Mouse (Mus musculus): ENCODE measurements around the gene Slc35c1. TPM values are rescaled to one million over a fixed set of nuclear protein-coding genes. Genes with fewer than 3 reads are reported as not detected.
A peak's percentile ranks its signal among the peaks of the same experiment; 100 is the strongest.

Gene Slc35c1
- polyA plus RNA-seq, 1 experiment: 29.6 TPM

GRCm38 (mm10) chr2:92444376-92444775 lies 16.0 kb downstream of the Slc35c1 start:
- Histone ChIP-seq H3K4me3 (ENCODE audit: insufficient read depth, low read depth, low read length) (no peak overlapping the region), H3K36me3 (ENCODE audit: control insufficient read depth, insufficient read depth, low read length) (no peaks in the 10 kb centered on the region), H3K27ac (ENCODE audit: insufficient read depth, low read depth, low read length) (no peak overlapping the region), H3K4me1 (ENCODE audit: control insufficient read depth, insufficient read depth, low read length) (no peaks in the 10 kb centered on the region), H3K27me3 (replicated peaks; ENCODE audit: control insufficient read depth, insufficient read depth, low read length) (no peaks in the 10 kb centered on the region)
- DNase-seq: no peak
- WGBS: 64% methylated on average over 4 of the region's 4 CpGs
- TF ChIP-seq POLR2A (IDR thresholded peaks at IDR 0.05; ENCODE audit: low read depth, low read length) (no peak), CTCF (conservative IDR thresholded peaks at IDR 0.05; ENCODE audit: insufficient read depth, insufficient read length, low read depth, low read length) (no peak)

- no peak overlapping the region for H3K4me3 ChIP-seq (ENCODE audit: insufficient read depth, low read depth, low read length)
- no peak for DNase-seq
- no peak for TF ChIP-seq POLR2A (IDR thresholded peaks at IDR 0.05; ENCODE audit: low read depth, low read length)
- TF ChIP-seq CTCF (conservative IDR thresholded peaks at IDR 0.05; ENCODE audit: insufficient read depth, insufficient read length, low read depth, low read length): no peak
- no peaks in the 10 kb centered on the region for H3K27me3 ChIP-seq (replicated peaks; ENCODE audit: control insufficient read depth, insufficient read depth, low read length)
- no peaks in the 10 kb centered on the region for H3K4me1 ChIP-seq (ENCODE audit: control insufficient read depth, insufficient read depth, low read length)
- WGBS: 85% methylated on average over 4 of the region's 4 CpGs
- H3K36me3 ChIP-seq (ENCODE audit: control insufficient read depth, insufficient read depth, low read length): no peaks in the 10 kb centered on the region
- no peak overlapping the region for H3K27ac ChIP-seq (ENCODE audit: insufficient read depth, low read depth, low read length)
Observed at GRCm38 (mm10) chr2:92443313-92443712, 17.0 kb downstream of the Slc35c1 start.

GRCm38 (mm10) chr2:92442419-92443001 lies 17.8 kb downstream of the Slc35c1 start:
- no peak overlapping the region for H3K27ac ChIP-seq (ENCODE audit: insufficient read depth, low read depth, low read length)
- no peak overlapping the region for H3K4me3 ChIP-seq (ENCODE audit: insufficient read depth, low read depth, low read length)
- peaks cover 4% of the 10 kb centered on the region; the same call in 1 of the 2 replicates for H3K4me1 ChIP-seq (ENCODE audit: control insufficient read depth, insufficient read depth, low read length)
- WGBS: 72% methylated on average over 12 of the region's 12 CpGs
- DNase-seq: no peak
- H3K36me3 ChIP-seq (ENCODE audit: control insufficient read depth, insufficient read depth, low read length): no peaks in the 10 kb centered on the region
- no peaks in the 10 kb centered on the region for H3K27me3 ChIP-seq (replicated peaks; ENCODE audit: control insufficient read depth, insufficient read depth, low read length)
- no peak for TF ChIP-seq POLR2A (IDR thresholded peaks at IDR 0.05; ENCODE audit: low read depth, low read length)
- TF ChIP-seq CTCF (conservative IDR thresholded peaks at IDR 0.05; ENCODE audit: insufficient read depth, insufficient read length, low read depth, low read length): no peak

- TF ChIP-seq CTCF (conservative IDR thresholded peaks at IDR 0.05; ENCODE audit: insufficient read depth, insufficient read length, low read depth, low read length) (no peak), POLR2A (IDR thresholded peaks at IDR 0.05; ENCODE audit: low read depth, low read length) (no peak)
- Histone ChIP-seq H3K4me1 (ENCODE audit: control insufficient read depth, insufficient read depth, low read length) (peaks cover 7% of the 10 kb centered on the region; the same call in 1 of the 2 replicates), H3K27me3 (replicated peaks; ENCODE audit: control insufficient read depth, insufficient read depth, low read length) (no peaks in the 10 kb centered on the region), H3K36me3 (ENCODE audit: control insufficient read depth, insufficient read depth, low read length) (no peaks in the 10 kb centered on the region), H3K4me3 (ENCODE audit: insufficient read depth, low read depth, low read length) (no peak overlapping the region), H3K27ac (ENCODE audit: insufficient read depth, low read depth, low read length) (no peak overlapping the region)
- 54% methylated on average over 6 of the region's 6 CpGs for WGBS
- DNase-seq: no peak
Observed at GRCm38 (mm10) chr2:92440432-92440831, 19.9 kb downstream of the Slc35c1 start.

- no peak for DNase-seq
- no peak for TF ChIP-seq POLR2A (IDR thresholded peaks at IDR 0.05; ENCODE audit: low read depth, low read length)
- TF ChIP-seq CTCF (conservative IDR thresholded peaks at IDR 0.05; ENCODE audit: insufficient read depth, insufficient read length, low read depth, low read length): no peak
- no peak overlapping the region for H3K4me3 ChIP-seq (ENCODE audit: insufficient read depth, low read depth, low read length)
- no peaks in the 10 kb centered on the region for H3K27me3 ChIP-seq (replicated peaks; ENCODE audit: control insufficient read depth, insufficient read depth, low read length)
- H3K36me3 ChIP-seq (ENCODE audit: control insufficient read depth, insufficient read depth, low read length): no peaks in the 10 kb centered on the region
- no peak overlapping the region for H3K27ac ChIP-seq (ENCODE audit: insufficient read depth, low read depth, low read length)
- peaks cover 12% of the 10 kb centered on the region; the same call in 1 of the 2 replicates for H3K4me1 ChIP-seq (ENCODE audit: control insufficient read depth, insufficient read depth, low read length)
- WGBS: 71% methylated on average over 3 of the region's 3 CpGs
Observed at GRCm38 (mm10) chr2:92438567-92438966, 21.8 kb downstream of the Slc35c1 start.

GRCm38 (mm10) chr2:92437875-92438274 lies 22.5 kb downstream of the Slc35c1 start:
- WGBS: 1% methylated on average over 5 of the region's 5 CpGs
- no peak overlapping the region; the same call in 1 of the 2 replicates for H3K4me3 ChIP-seq (ENCODE audit: insufficient read depth, low read depth, low read length)
- DNase-seq: peak; percentile 90
- H3K27me3 ChIP-seq (replicated peaks; ENCODE audit: control insufficient read depth, insufficient read depth, low read length): no peaks in the 10 kb centered on the region
- H3K36me3 ChIP-seq (ENCODE audit: control insufficient read depth, insufficient read depth, low read length): no peaks in the 10 kb centered on the region
- no peak for TF ChIP-seq POLR2A (IDR thresholded peaks at IDR 0.05; ENCODE audit: low read depth, low read length)
- TF ChIP-seq CTCF (conservative IDR thresholded peaks at IDR 0.05; ENCODE audit: insufficient read depth, insufficient read length, low read depth, low read length): peak; percentile 87
- H3K27ac ChIP-seq (ENCODE audit: insufficient read depth, low read depth, low read length): peak overlapping the region; percentile 16; the same call in 1 of the 2 replicates
- peaks cover 15% of the 10 kb centered on the region for H3K4me1 ChIP-seq (ENCODE audit: control insufficient read depth, insufficient read depth, low read length)

GRCm38 (mm10) chr2:92437366-92437765 lies 23.0 kb downstream of the Slc35c1 start:
- no peaks in the 10 kb centered on the region for H3K36me3 ChIP-seq (ENCODE audit: control insufficient read depth, insufficient read depth, low read length)
- no peak overlapping the region for H3K4me3 ChIP-seq (ENCODE audit: insufficient read depth, low read depth, low read length)
- no peaks in the 10 kb centered on the region for H3K27me3 ChIP-seq (replicated peaks; ENCODE audit: control insufficient read depth, insufficient read depth, low read length)
- H3K4me1 ChIP-seq (ENCODE audit: control insufficient read depth, insufficient read depth, low read length): peaks cover 20% of the 10 kb centered on the region
- 64% methylated on average over 4 of the region's 4 CpGs for WGBS
- no peak overlapping the region for H3K27ac ChIP-seq (ENCODE audit: insufficient read depth, low read depth, low read length)
- TF ChIP-seq POLR2A (IDR thresholded peaks at IDR 0.05; ENCODE audit: low read depth, low read length): no peak
- TF ChIP-seq CTCF (conservative IDR thresholded peaks at IDR 0.05; ENCODE audit: insufficient read depth, insufficient read length, low read depth, low read length): no peak
- no peak for DNase-seq

Measured in kidney, adult 2 months (tissue).